Mouse (Mus musculus): ENCODE measurements around the gene Mlf2. TPM values are rescaled to one million over a fixed set of nuclear protein-coding genes. Genes with fewer than 3 reads are reported as not detected.

The Mlf2 gene
- total and polyA plus RNA-seq, 3 experiments, result 154 to 340 TPM; not detected in 1

- no peak for TF ChIP-seq JUND (IDR thresholded peaks at IDR 0.05; ENCODE audit: low read depth, low read length)
- no peak for TF ChIP-seq GATA1 (IDR thresholded peaks at IDR 0.05; ENCODE audit: low read depth, low read length)
- no peak for TF ChIP-seq TAL1 (IDR thresholded peaks at IDR 0.05; ENCODE audit: low read length)
- TF ChIP-seq CHD1 (IDR thresholded peaks at IDR 0.05; ENCODE audit: low read depth, low read length), result no peak
- TF ChIP-seq POLR2AphosphoS5 (IDR thresholded peaks at IDR 0.05; ENCODE audit: borderline replicate concordance, low read depth, low read length), result no peak
Measured at GRCm38 (mm10) chr6:124930754-124931524, at the start of gene Mlf2 (continued).

GRCm38 (mm10) chr6:124881821-124882220 lies 49.4 kb upstream of the Mlf2 start:
- no peak for DNase-seq (ENCODE audit: low read depth, low spot score)
- Histone ChIP-seq H3K9ac (ENCODE audit: control insufficient read depth, low read depth, low read length, poor library complexity, severe bottlenecking) (no peak overlapping the region), H3K79me2 (ENCODE audit: control insufficient read depth, insufficient read depth, low read length, poor library complexity) (no peaks in the 10 kb centered on the region), H3K4me1 (ENCODE audit: control insufficient read depth in 1 of 2, insufficient read depth in 2 of 2, low read length in 2 of 2) (no peaks in the 10 kb centered on the region), H3K9me3 (replicated peaks; ENCODE audit: insufficient read depth, low read length) (no peaks in the 10 kb centered on the region), H3K36me3 (ENCODE audit: control insufficient read depth in 1 of 2, insufficient read depth in 2 of 2, low read length in 2 of 2) (no peaks in the 10 kb centered on the region), H3K27me3 (ENCODE audit: control insufficient read depth in 1 of 2, insufficient read depth in 2 of 2, low read length in 2 of 2) (peaks cover 8 to 9% of the 10 kb centered on the region in 2 experiments), H3K27ac (ENCODE audit: control insufficient read depth, low read depth, low read length) (no peak overlapping the region), H3K4me3 (ENCODE audit: control insufficient read depth in 1 of 2, insufficient read depth in 1 of 2, low read depth in 2 of 2, low read length in 2 of 2) (no peak overlapping the region)
- TF ChIP-seq ELF1 (IDR thresholded peaks at IDR 0.05; ENCODE audit: low read depth, low read length) (no peak), MYC (IDR thresholded peaks at IDR 0.05; ENCODE audit: low read depth, low read length) (no peak), TAL1 (IDR thresholded peaks at IDR 0.05; ENCODE audit: low read length) (no peak), ZKSCAN1 (IDR thresholded peaks at IDR 0.05; ENCODE audit: low read depth, low read length) (no peak), GABPA (IDR thresholded peaks at IDR 0.05; ENCODE audit: low read depth, low read length) (no peak), USF1 (IDR thresholded peaks at IDR 0.05; ENCODE audit: low read depth, low read length) (no peak), USF2 (IDR thresholded peaks at IDR 0.05; ENCODE audit: borderline replicate concordance in 1 of 2, insufficient read depth in 1 of 2, low read depth in 1 of 2, low read length in 2 of 2) (no peak), MAZ (IDR thresholded peaks at IDR 0.05; ENCODE audit: low read depth, low read length) (no peak), MEF2A (IDR thresholded peaks at IDR 0.05; ENCODE audit: extremely low read depth, insufficient replicate concordance, low read depth, low read length, poor library complexity, severe bottlenecking) (no peak), ZMIZ1 (IDR thresholded peaks at IDR 0.05; ENCODE audit: low read depth, low read length) (no peak), TBP (IDR thresholded peaks at IDR 0.05; ENCODE audit: low read depth, low read length) (no peak), SIN3A (IDR thresholded peaks at IDR 0.05; ENCODE audit: low read length) (no peak), POLR2AphosphoS5 (IDR thresholded peaks at IDR 0.05; ENCODE audit: borderline replicate concordance, low read depth, low read length) (no peak), UBTF (IDR thresholded peaks at IDR 0.05; ENCODE audit: borderline replicate concordance, insufficient read depth, low read depth, low read length) (no peak), ZC3H11A (IDR thresholded peaks at IDR 0.05; ENCODE audit: low read depth, low read length) (no peak), MXI1 (IDR thresholded peaks at IDR 0.05; ENCODE audit: low read depth, low read length) (no peak), EP300 (IDR thresholded peaks at IDR 0.05; ENCODE audit: low read depth in 1 of 2, low read length in 2 of 2) (no peak), GATA1 (IDR thresholded peaks at IDR 0.05; ENCODE audit: low read depth, low read length) (no peak), CHD2 (IDR thresholded peaks at IDR 0.05; ENCODE audit: low read length) (no peak)
